Mouse (Mus musculus) E14TG2a.4 (cell line): ENCODE results near the gene Soga1.

Experiments used
- CTCF ChIP-seq: conservative IDR thresholded peaks from 2 replicates; pipeline ENCODE4 v1.5.1; 2014; ENCODE audit warnings: low read length
- NANOG ChIP-seq: IDR thresholded peaks from 2 replicates; pipeline ENCODE4 v1.6.1; 2014; ENCODE audit warnings: borderline replicate concordance, low read length, mixed read lengths
- POU5F1 ChIP-seq: IDR thresholded peaks from 2 replicates; pipeline ENCODE4 v1.6.1; 2014; ENCODE audit warnings: low read length, borderline replicate concordance

GRCm38 (mm10) chr2:156980059-156980458 lies 99.0 kb downstream of the Soga1 start:
- no peak for TF ChIP-seq CTCF
- TF ChIP-seq POU5F1, result no peak
- no peak for TF ChIP-seq NANOG
